Mouse (Mus musculus) embryonic stem cell, embryonic (primary cell): ENCODE data around the gene Ints11.

Experiments
- CTCF ChIA-PET, 4 experiments: fragments of 300-600 bp in 2 of 4; fragments of 350-600 bp in 2 of 4; sonication (Branson Sonifier 250); formaldehyde crosslinking; loops; one replicate each; lab custom pipeline; 2022; ENCODE audit warnings: inconsistent platforms in 2 of 4; lab: Charles Lee
- POLR2A ChIA-PET, 4 experiments: fragments of 300-600 bp in 2 of 4; fragments of 350-600 bp in 2 of 4; sonication (Branson Sonifier 250); formaldehyde crosslinking; loops; one replicate each; lab custom pipeline; 2022; ENCODE audit warnings: antibody characterized with exemption in 4 of 4, inconsistent platforms in 1 of 4; lab: Charles Lee

Ints11 gene

DNA sequence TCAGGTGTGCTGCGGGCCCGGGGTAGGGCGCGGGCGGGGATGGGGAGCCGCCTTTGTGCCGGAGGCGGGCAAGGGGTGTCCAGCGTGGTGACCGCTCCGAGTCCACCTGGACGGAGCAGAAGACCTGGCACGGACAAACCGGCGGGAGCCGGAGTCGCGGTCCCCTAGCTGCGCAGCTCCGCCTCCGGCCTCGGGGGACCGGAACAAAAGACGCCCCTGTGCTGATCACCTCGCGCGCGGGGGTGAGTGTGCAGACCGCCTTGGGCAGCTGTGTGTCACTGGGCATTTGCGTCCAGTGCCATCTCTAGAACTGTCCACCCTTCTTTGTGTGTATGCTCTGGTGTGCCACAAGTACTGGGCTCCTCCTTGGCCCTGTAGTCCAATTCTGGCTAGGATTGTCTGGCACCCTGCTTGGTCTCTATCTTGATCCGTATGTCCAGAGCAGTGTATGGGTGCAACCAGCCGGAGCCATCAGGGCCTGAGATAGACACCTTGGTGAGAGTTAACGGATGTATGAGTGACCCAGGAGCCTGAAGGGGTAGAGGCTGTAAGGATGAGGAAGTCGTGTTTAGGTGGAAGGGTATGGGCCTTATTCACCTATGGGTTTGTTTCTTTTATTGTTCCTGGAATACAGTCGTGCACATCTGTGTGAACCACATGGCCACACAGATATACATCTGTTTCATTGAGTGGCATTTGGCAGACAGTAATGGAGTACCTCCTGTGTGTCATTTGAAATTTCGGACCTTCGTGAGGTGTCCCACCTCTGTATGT is 23.3 kb downstream of the Ints11 start:
- ChIA-PET POLR2A (interaction anchor here in 3 of 4 experiments (0.6 to 3.4 kb wide), 19 partner anchors 8 to 223 kb away, joined by 3 to 9 read pairs (median 4); partner anchors contain the start of genes Ube2j2 (in 2 of the 3), 9430015G10Rik (in 1 of the 3), Aurkaip1 (in 1 of the 3) and Cptp (in 1 of the 3)), CTCF (interaction anchor here in 1 of 4 experiments (1.9 to 2.8 kb wide), 2 partner anchors 59 to 67 kb away, joined by 4 to 7 read pairs; no protein-coding TSS in a partner anchor)

GRCm38 (mm10) chr4:155893212-155893690 is 23.9 kb downstream of the Ints11 start:
- POLR2A ChIA-PET = interaction anchor here in 2 of 4 experiments (0.7 to 4.2 kb wide), 6 partner anchors 13 to 138 kb away, joined by 4 to 31 read pairs (median 7); partner anchors contain the start of genes Cptp (in 2 of the 2), Ints11 (in 2 of the 2) and Ube2j2 (in 1 of the 2)
- CTCF ChIA-PET = interaction anchor here in 1 of 4 experiments (1.9 to 2.8 kb wide), 2 partner anchors 59 to 66 kb away, joined by 4 to 7 read pairs; no protein-coding TSS in a partner anchor

- ChIA-PET POLR2A (interaction anchor here in 2 of 4 experiments (0.6 to 4.2 kb wide), 30 partner anchors 8 to 469 kb away, joined by 3 to 31 read pairs (median 4); partner anchors contain the start of genes 9430015G10Rik (in 2 of the 2), Cptp (in 2 of the 2), Ints11 (in 2 of the 2) and Ube2j2 (in 2 of the 2)), CTCF (interaction anchor here in 3 of 4 experiments (0.7 to 2.8 kb wide), 5 partner anchors 8 to 65 kb away, joined by 3 to 7 read pairs (median 4); no protein-coding TSS in a partner anchor)
These were observed 25.1 kb downstream of the Ints11 start for GRCm38 (mm10) chr4:155894311-155894881.

- POLR2A ChIA-PET = interaction anchor here in 2 of 4 experiments (0.6 to 4.2 kb wide), 30 partner anchors 8 to 301 kb away, joined by 3 to 31 read pairs (median 4); partner anchors contain the start of genes Cptp (in 2 of the 2), Ints11 (in 2 of the 2), Ube2j2 (in 2 of the 2) and Mxra8 (in 1 of the 2)
- CTCF ChIA-PET = interaction anchor here in 2 of 4 experiments (0.5 to 1.7 kb wide), 4 partner anchors 9 to 61 kb away, joined by 3 to 5 read pairs (median 4); no protein-coding TSS in a partner anchor
These were observed 25.9 kb downstream of the Ints11 start for GRCm38 (mm10) chr4:155895216-155895615.

- ChIA-PET POLR2A (interaction anchor here in 2 of 4 experiments (0.6 to 4.2 kb wide), 22 partner anchors 8 to 164 kb away, joined by 3 to 31 read pairs (median 4); partner anchors contain the start of genes Cptp (in 2 of the 2), Ints11 (in 2 of the 2), Ube2j2 (in 2 of the 2) and Ccnl2 (in 1 of the 2)), CTCF (interaction anchor here in 2 of 4 experiments (0.5 to 1.7 kb wide), 4 partner anchors 8 to 17 kb away, joined by 3 to 5 read pairs (median 3); no protein-coding TSS in a partner anchor)
These were observed 26.5 kb downstream of the Ints11 start for GRCm38 (mm10) chr4:155895826-155896225.

DNA sequence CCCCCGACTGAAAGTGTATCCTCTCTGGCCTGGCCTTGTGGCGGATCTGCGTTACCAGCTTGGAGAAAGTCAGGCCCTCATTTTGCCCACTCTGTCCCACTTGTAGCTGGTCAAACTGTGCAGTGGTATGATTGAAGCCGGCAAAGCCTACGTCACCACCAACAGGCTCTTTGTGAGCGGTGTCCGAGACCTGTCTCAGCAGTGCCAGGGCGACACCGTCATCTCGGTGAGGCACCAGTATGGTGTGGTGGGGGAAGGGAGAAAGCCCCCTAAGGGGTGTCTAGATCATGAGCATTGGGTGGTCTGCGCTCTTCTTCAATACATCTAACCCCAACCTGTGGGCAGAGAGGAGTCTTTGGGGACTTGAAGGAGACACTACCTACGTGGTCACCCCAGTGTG is 27.1 kb downstream of the Ints11 start:
- CTCF ChIA-PET = interaction anchor here in 1 of 4 experiments (1.7 kb wide), 1 partner anchor 8 kb away, joined by 5 read pairs; no protein-coding TSS in a partner anchor
- POLR2A ChIA-PET = interaction anchor here in 2 of 4 experiments (0.5 to 4.2 kb wide), 8 partner anchors 10 to 84 kb away, joined by 3 to 31 read pairs (median 5); partner anchors contain the start of genes Ccnl2 (in 1 of the 2), Cptp (in 1 of the 2), Ints11 (in 1 of the 2) and Mxra8 (in 1 of the 2)

GRCm38 (mm10) chr4:155898318-155898717 is 29.0 kb downstream of the Ints11 start:
- ChIA-PET CTCF (interaction anchor here in 3 of 4 experiments (0.5 to 0.8 kb wide), 3 partner anchors 9 to 1100 kb away, joined by 3 to 6 read pairs (median 3); no protein-coding TSS in a partner anchor), POLR2A (interaction anchor here in 1 of 4 experiments (0.8 to 1.2 kb wide), 2 partner anchors 12 to 29 kb away, joined by 3 to 4 read pairs; partner anchors contain the start of genes Cptp and Ints11)

DNA sequence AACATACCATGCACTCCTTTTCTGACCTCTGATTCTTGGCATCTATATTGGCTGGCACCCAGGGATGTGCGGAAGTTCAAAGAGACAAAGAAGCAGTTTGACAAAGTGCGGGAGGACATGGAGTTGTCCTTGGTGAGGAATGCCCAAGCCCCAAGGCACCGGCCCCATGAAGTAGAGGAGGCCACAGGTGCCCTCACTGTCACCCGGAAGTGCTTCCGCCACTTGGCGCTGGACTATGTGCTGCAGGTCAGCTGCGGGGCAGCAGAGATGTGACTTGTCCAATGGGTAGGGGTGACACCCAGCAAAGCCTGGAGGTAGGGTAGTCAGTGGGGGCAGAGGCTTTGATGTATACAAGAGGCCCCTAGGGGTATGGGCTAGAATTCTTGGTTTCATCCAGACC is 30.0 kb downstream of the Ints11 start:
- ChIA-PET POLR2A (no interaction called here), CTCF (interaction anchor here in 1 of 4 experiments (0.6 to 0.8 kb wide), 3 partner anchors 60 to 202 kb away, joined by 3 to 4 read pairs (median 4); no protein-coding TSS in a partner anchor)

DNA sequence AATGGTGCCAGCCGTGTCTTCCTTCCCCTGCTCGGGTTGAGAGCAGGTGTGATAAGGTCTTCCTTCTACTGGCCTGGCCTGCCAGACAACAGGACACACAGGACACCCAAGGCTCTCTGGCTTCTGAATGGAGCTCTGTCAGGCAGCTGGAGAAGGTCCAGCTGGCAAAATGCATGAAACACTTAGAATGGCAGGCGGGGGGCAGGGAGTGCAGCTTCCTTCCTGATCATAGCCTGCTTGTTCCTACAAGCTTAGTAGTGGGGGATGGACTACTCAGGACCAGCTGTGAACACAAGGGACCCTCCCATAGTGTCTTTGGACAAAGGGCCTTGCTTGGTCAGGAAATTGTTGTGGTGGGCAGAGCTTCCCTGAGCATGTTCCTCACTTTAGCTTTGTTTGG is 31.9 kb downstream of the Ints11 start:
- CTCF ChIA-PET = interaction anchor here in 3 of 4 experiments (0.6 to 1.3 kb wide), 3 partner anchors 58 to 131 kb away, joined by 3 to 4 read pairs (median 4); no protein-coding TSS in a partner anchor
- POLR2A ChIA-PET = interaction anchor here in 2 of 4 experiments (0.8 to 1.0 kb wide), 2 partner anchors 9 to 44 kb away, joined by 4 read pairs; partner anchors contain the start of genes Acap3 (in 1 of the 2) and Pusl1 (in 1 of the 2)

- CTCF ChIA-PET = no interaction called here
- POLR2A ChIA-PET = interaction anchor here in 2 of 4 experiments (0.6 to 1.7 kb wide), 4 partner anchors 8 to 327 kb away, joined by 3 to 9 read pairs (median 6); partner anchors contain the start of genes Acap3 (in 1 of the 2), Pusl1 (in 1 of the 2) and Ube2j2 (in 1 of the 2)
These were observed 33.9 kb downstream of the Ints11 start for GRCm38 (mm10) chr4:155903246-155903645.

- ChIA-PET CTCF (interaction anchor here (0.5 to 1.6 kb wide), 24 partner anchors 9 to 689 kb away, joined by 3 to 12 read pairs (median 4); partner anchors contain the start of genes Acap3 (in 1 of the 4), Mrpl20 (in 1 of the 4), Mxra8 (in 1 of the 4) and Pusl1 (in 1 of the 4)), POLR2A (interaction anchor here in 3 of 4 experiments (0.6 to 4.4 kb wide), 9 partner anchors 9 to 205 kb away, joined by 3 to 31 read pairs (median 5); partner anchors contain the start of genes 9430015G10Rik (in 1 of the 3) and Ube2j2 (in 1 of the 3))
These were observed 35.2 kb downstream of the Ints11 start for GRCm38 (mm10) chr4:155904318-155905102.

GRCm38 (mm10) chr4:155905634-155906033 is 36.3 kb downstream of the Ints11 start:
- POLR2A ChIA-PET = interaction anchor here in 2 of 4 experiments (0.7 to 4.4 kb wide), 4 partner anchors 10 to 330 kb away, joined by 3 to 31 read pairs (median 4); partner anchors contain the start of genes Mxra8 (in 1 of the 2) and Noc2l (in 1 of the 2)

GRCm38 (mm10) chr4:155906125-155906524 is 36.8 kb downstream of the Ints11 start:
- ChIA-PET CTCF (no interaction called here), POLR2A (interaction anchor here in 2 of 4 experiments (0.7 to 4.4 kb wide), 5 partner anchors 11 to 330 kb away, joined by 3 to 31 read pairs (median 4); partner anchors contain the start of genes Acap3 (in 1 of the 2), Mxra8 (in 1 of the 2), Noc2l (in 1 of the 2) and Pusl1 (in 1 of the 2))

More at GRCm38 (mm10) chr4:155905634-155906033, 36.3 kb downstream of the Ints11 start:
- CTCF ChIA-PET = interaction anchor here in 3 of 4 experiments (0.6 to 1.6 kb wide), 4 partner anchors 53 to 75 kb away, joined by 3 to 12 read pairs (median 4); no protein-coding TSS in a partner anchor

GRCm38 (mm10) chr4:155907003-155907402 is 37.7 kb downstream of the Ints11 start:
- CTCF ChIA-PET = interaction anchor here in 2 of 4 experiments (0.6 to 1.1 kb wide), 2 partner anchors 9 to 37 kb away, joined by 3 to 4 read pairs; partner anchors contain the start of gene Ube2j2 (in 1 of the 2)
- POLR2A ChIA-PET = interaction anchor here in 3 of 4 experiments (0.6 to 4.4 kb wide), 8 partner anchors 12 to 329 kb away, joined by 3 to 31 read pairs (median 4); partner anchors contain the start of genes Acap3 (in 2 of the 3), Pusl1 (in 2 of the 3) and Noc2l (in 1 of the 3)

- CTCF ChIA-PET = interaction anchor here in 1 of 4 experiments (0.9 kb wide), 1 partner anchor 51 kb away, joined by 3 read pairs; no protein-coding TSS in a partner anchor
- POLR2A ChIA-PET = interaction anchor here in 2 of 4 experiments (1.5 to 4.4 kb wide), 3 partner anchors 13 to 16 kb away, joined by 4 to 31 read pairs (median 6); partner anchors contain the start of genes Acap3 (in 2 of the 2) and Pusl1 (in 2 of the 2)
These were observed 38.9 kb downstream of the Ints11 start for GRCm38 (mm10) chr4:155908281-155908680.
